Mouse (Mus musculus): ENCODE results near the gene Mrps24.

GRCm38 (mm10) chr11:5701821-5702220 is 13.7 kb downstream of the Mrps24 start:
- TF ChIP-seq POLR2A (IDR thresholded peaks at IDR 0.05; ENCODE audit: insufficient read length, low read depth) (no peak), POLR2AphosphoS2 (IDR thresholded peaks at IDR 0.05; ENCODE audit: insufficient read length, low read depth) (no peak), TCF12 (IDR thresholded peaks at IDR 0.05; ENCODE audit: insufficient read depth, poor library complexity, severe bottlenecking) (no peak), USF1 (IDR thresholded peaks at IDR 0.05; ENCODE audit: low read depth) (no peak), MYOD1 (IDR thresholded peaks at IDR 0.05; ENCODE audit: control insufficient read depth in 1 of 3, insufficient read length in 2 of 3, low read depth in 2 of 3) (no peak), E2F4 (IDR thresholded peaks at IDR 0.05; ENCODE audit: insufficient read depth) (no peak), MAX (IDR thresholded peaks at IDR 0.05; ENCODE audit: low read depth) (no peak), MYOG (IDR thresholded peaks at IDR 0.05; ENCODE audit: control insufficient read depth in 1 of 3, insufficient read depth in 1 of 3, insufficient read length in 2 of 3, low read depth in 2 of 3) (no peak), CEBPB (IDR thresholded peaks at IDR 0.05; ENCODE audit: insufficient read depth, poor library complexity, severe bottlenecking) (no peak), TCF3 (IDR thresholded peaks at IDR 0.05; ENCODE audit: insufficient read length, low read depth) (no peak), SRF (IDR thresholded peaks at IDR 0.05; ENCODE audit: control insufficient read depth, insufficient read length, low read depth) (no peak), REST (IDR thresholded peaks at IDR 0.05; ENCODE audit: insufficient read depth, insufficient read length) (no peak)

All from myocyte (in vitro differentiated cells).